Mouse (Mus musculus) olfactory bulb, adult 2 months (tissue): ENCODE results near the gene Fhit.

Source experiments
- CTCF ChIP-seq: fragments of 200-500 bp; IDR thresholded peaks from 2 replicates; pipeline ENCODE4 v1.5.1; 2012; ENCODE audit warnings: low read depth, mild to moderate bottlenecking, low read length, moderate library complexity; ENCODE audit not compliant: insufficient read depth
- POLR2A ChIP-seq: fragments of 200-500 bp; IDR thresholded peaks from 2 replicates; pipeline ENCODE4 v1.6.1; 2012; ENCODE audit warnings: mild to moderate bottlenecking, low read depth, low read length, moderate library complexity; ENCODE audit not compliant: insufficient read depth

DNA sequence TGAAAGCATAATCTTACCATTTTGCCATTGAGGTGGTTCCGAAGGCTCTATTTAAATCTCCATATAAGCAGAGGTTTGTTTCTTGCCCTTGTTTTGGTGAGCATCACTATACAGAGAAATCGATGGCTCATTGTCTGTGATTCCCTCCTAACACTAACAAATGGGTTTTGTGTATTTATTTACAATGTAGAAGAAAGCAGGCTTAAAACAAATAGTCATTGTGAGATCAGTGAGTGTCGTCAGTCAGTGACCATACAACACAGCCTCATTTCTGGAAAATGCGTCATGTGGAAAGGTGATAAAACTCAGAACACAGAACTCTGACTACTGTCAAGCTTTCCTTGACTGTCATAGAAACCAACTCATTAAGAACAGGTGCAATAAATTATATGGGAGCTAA is 1632.6 kb downstream of the Fhit start:
- TF ChIP-seq CTCF (no peak), POLR2A (no peak)
